Mouse (Mus musculus) hematopoietic multipotent progenitor cell, adult 10-12 weeks (in vitro differentiated cells): ENCODE data around the gene Sdc4. TPM values are rescaled to one million over a fixed set of nuclear protein-coding genes. Genes with fewer than 3 reads are reported as not detected.

Experiments
- polyA plus RNA-seq: library from polyadenylated mRNA; stranded (reverse); fragments of >175 nt; gene quantifications from 2 replicates; pipeline ENCODE4 v1.2.3, GENCODE M21; 2012; ENCODE audit warnings: low replicate concordance

The Sdc4 gene
- 6.5 and 51.1 TPM in 2 replicates for polyA plus RNA-seq

GRCm38 (mm10) chr2:164443460-164444000 lies at the start of gene Sdc4:
TSS of gene Sdc4 (minus strand) at chr2:164443887.

DNA sequence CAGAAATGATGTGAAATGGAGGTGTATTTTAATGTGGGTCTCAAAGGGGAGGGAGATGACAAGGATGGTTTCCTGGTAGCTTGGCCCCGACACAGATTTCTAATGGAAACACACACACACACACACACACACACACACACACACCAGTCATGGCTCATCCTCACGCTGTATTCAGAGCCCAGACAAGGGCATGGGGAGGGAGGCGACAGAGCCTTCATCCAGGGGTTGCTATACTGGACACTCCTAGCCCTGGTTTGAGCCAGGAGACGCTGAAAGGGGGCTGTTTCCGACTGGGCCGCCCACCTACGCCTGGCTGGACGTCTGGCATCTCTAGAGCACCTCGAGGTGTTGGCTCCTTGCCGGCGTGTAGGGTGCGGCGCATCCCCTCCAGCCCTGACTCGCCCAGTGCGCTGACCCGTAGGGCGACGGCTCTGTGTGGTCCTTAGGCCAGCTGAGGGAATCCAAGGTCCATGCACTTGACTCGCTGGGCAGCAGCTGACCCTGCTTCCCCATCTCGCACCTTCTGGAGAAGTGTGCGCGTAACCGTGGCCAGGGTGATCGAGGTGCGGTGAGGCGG lies 42.1 kb upstream of the Sdc4 start, which contains the start of gene Dbndd2:
Gene Dbndd2, plus strand, starts transcription at position 426 of the 577 bp plus-strand sequence.

GRCm38 (mm10) chr2:164473624-164474023 lies 29.9 kb upstream of the Sdc4 start, which contains the start of gene Trp53tg5:
TSS of gene Trp53tg5 (minus strand) at chr2:164473724.

GRCm38 (mm10) chr2:164460745-164461551 lies 17.3 kb upstream of the Sdc4 start, which contains the start of gene Gm20458:
TSS of gene Gm20458 (plus strand) at chr2:164460967.

DNA sequence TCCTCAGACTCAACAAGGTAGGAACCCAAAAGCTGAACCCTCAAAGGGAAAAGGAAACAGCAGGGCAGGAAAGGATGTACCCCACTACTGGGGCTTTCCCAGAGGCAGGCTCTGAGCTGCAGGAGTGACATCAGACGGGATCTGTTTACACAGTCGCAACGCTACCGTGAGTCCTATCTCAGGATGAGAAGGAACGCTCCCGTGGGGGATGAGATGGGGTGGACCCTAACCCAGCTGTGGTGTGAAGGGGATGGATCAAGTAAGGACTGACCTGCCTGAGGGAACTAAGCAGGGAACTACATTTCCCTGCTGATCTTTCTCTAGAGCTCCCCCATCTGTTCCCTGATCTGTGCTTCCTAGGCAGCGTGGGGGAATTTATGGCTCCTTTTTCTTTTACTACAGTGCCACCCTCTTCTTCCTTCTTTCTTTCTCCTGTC lies 13.2 kb upstream of the Sdc4 start, which contains the start of gene Sys1:
Gene Sys1, plus strand, starts transcription at position 101 of the 437 bp plus-strand sequence.

GRCm38 (mm10) chr2:164405060-164405459 lies 38.6 kb downstream of the Sdc4 start, which contains the start of gene Matn4:
TSS of gene Matn4 (minus strand) at chr2:164405160.

DNA sequence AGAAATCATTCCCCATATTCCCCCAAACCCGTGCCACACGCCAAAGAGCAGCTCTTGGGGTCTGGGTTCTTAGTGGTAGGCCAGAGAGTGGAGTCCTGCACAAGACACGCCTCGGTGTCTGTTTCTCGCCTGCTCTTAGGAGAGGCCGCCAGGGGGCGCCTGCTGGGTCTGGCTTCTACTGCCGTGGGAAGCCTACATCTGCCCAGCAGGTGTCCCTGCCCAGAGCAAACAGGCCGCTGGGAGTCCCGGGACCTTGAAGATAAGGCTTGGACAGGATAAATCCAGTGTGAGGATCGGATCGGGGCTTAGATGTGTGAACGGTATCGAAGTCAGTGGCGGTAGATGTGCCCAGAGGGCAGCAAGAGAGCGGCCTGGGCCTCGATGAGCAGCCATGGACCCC lies 40.8 kb downstream of the Sdc4 start, which contains the start of gene Rbpjl:
Gene Rbpjl, plus strand, starts transcription at position 236 of the 400 bp plus-strand sequence.

GRCm38 (mm10) chr2:164389020-164389419 lies 54.7 kb downstream of the Sdc4 start, which contains the start of gene Slpi:
TSS of gene Slpi (minus strand) at chr2:164389095.

Other genes with a start within 250 kb of the Sdc4 start
- gene Wfdc15a, start 243.8 kb downstream of the Sdc4 start, polyA plus RNA-seq, result not detected in 2 replicates
- gene Wfdc15b, start 222.2 kb downstream of the Sdc4 start, polyA plus RNA-seq, result not detected in 2 replicates
- not detected in 2 replicates for gene Svs2, start 205.4 kb downstream of the Sdc4 start, polyA plus RNA-seq
- not detected in 2 replicates for gene Svs3b, start 187.2 kb downstream of the Sdc4 start, polyA plus RNA-seq
- not detected in 2 replicates for gene Svs4, start 165.4 kb downstream of the Sdc4 start, polyA plus RNA-seq
- gene Svs3a, start 154.6 kb downstream of the Sdc4 start, polyA plus RNA-seq, result not detected in 2 replicates
- gene Svs6, start 127.1 kb downstream of the Sdc4 start, polyA plus RNA-seq, result not detected in 2 replicates
- not detected in 2 replicates for gene Svs5, start 111.1 kb downstream of the Sdc4 start, polyA plus RNA-seq
- 21.9 and 55.6 TPM in 2 replicates for gene Slpi, start 54.8 kb downstream of the Sdc4 start, polyA plus RNA-seq
- gene Rbpjl, start 40.7 kb downstream of the Sdc4 start, polyA plus RNA-seq, result 0.39 and 0.58 TPM in 2 replicates
- gene Matn4, start 38.7 kb downstream of the Sdc4 start, polyA plus RNA-seq, result 0.45 and 0.55 TPM in 2 replicates
- gene Sys1, start 13.1 kb upstream of the Sdc4 start, polyA plus RNA-seq, result 150 and 241 TPM in 2 replicates
- 2.5 and 3.3 TPM in 2 replicates for gene Gm20458, start 17.1 kb upstream of the Sdc4 start, polyA plus RNA-seq
- not detected in 2 replicates for gene Trp53tg5, start 29.8 kb upstream of the Sdc4 start, polyA plus RNA-seq
- gene Dbndd2, start 42.2 kb upstream of the Sdc4 start, polyA plus RNA-seq, result 27.5 and 44.6 TPM in 2 replicates
- 111 and 192 TPM in 2 replicates for gene Pigt, start 53.6 kb upstream of the Sdc4 start, polyA plus RNA-seq
- gene Wfdc2, start 118.5 kb upstream of the Sdc4 start, polyA plus RNA-seq, result not detected in 2 replicates
- gene Spint3, start 129.6 kb upstream of the Sdc4 start, polyA plus RNA-seq, result not detected in 2 replicates
- gene Wfdc6a, start 141.6 kb upstream of the Sdc4 start, polyA plus RNA-seq, result not detected in 2 replicates
- gene Eppin, start 149.7 kb upstream of the Sdc4 start, polyA plus RNA-seq, result not detected in 2 replicates
- gene Wfdc6b, start 169.6 kb upstream of the Sdc4 start, polyA plus RNA-seq, result not detected in 2 replicates
- gene Wfdc8, start 169.7 kb upstream of the Sdc4 start, polyA plus RNA-seq, result 0.04 TPM in 1 of 2 replicates, not detected in the other
- gene Wfdc16, start 194.9 kb upstream of the Sdc4 start, polyA plus RNA-seq, result not detected in 2 replicates
- not detected in 2 replicates for gene Wfdc10, start 212.2 kb upstream of the Sdc4 start, polyA plus RNA-seq
- gene Wfdc9, start 212.7 kb upstream of the Sdc4 start, polyA plus RNA-seq, result not detected in 2 replicates
- gene Wfdc11, start 230.2 kb upstream of the Sdc4 start, polyA plus RNA-seq, result not detected in 2 replicates
- gene Wfdc13, start 241.2 kb upstream of the Sdc4 start, polyA plus RNA-seq, result not detected in 2 replicates